Mouse (Mus musculus) cerebellum, postnatal 36 days (tissue): ENCODE results near the gene Tcte1.

Source experiments
- DNase-seq, 2 experiments: peaks; one replicate each; pipeline ENCODE4 v3.0.0; 2021 to 2022; ENCODE audit warnings: mixed read lengths in 2 of 2

The Tcte1 gene

DNA sequence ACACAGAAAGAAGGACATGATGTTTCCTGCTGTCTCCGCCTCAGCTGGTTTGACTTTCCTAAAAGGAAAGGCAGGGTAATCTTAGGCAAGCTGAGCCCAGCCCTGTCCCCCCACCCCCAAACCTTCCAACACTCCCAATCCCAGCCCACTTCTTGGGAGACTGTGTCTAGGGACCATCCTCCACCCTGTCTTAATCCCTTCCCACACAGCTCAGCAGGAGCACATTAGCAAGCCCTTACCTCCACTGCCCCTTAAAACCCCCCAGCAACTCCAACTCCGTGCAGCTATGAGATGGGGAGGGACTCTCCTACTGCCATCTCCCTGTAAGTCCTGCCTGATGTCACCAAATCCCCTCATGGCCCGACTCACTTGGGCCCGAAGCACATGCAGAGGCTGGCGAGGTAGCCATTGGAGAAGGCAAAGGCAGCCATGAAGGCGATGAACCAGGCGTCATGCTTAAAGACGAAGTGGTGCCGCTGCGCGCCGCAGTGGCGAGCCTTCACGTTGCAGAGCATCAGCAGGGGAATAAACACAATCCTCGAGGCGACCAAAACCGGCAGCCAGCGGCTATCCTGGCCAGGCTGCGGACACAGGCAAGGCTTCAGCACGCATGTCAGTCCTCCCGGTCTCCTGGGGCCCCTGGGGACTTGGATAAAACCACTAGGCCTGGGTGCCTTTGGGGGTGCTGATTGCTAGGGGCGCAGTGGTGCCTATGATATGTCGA, 62.7 kb downstream of the Tcte1 start:
- DNase-seq, result no peak

DNA sequence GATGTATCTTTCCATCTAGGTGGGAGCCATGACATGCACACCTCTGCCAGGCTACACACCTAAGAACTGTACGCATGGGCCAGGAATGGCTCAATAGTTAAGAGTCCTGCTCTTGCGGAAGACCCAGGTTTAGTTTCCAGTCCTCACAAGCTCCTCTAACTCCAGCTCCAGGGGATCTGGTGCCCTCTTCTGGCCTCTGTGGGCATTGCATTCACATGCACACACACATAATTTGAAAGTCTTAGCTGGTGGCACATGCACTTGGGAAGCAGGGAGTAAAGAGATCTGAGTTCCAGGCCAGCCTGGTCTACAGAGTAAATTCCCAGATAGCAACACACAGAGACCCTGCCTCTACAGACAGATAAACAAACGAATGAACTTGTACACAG, 63.2 kb downstream of the Tcte1 start:
- no peak for DNase-seq

DNA sequence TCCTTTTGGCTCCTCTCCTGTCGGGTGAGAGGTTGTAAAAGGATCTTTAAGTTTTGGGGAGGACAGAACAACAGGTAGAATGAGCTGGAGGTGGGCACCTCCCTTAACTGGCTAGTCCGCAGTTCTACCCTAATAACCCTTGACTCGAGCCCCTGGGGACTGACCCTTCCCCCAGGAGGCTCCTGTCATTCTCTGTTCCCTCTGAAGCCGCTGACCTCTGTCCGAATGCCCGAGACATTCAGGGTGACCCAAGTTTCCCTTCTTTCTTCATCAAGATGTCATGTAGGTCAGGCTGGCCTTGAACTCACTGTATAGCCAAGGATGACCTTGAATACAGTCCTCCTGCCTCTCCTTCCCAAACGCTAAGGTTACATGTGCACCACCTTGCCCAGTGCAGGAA, 65.1 kb downstream of the Tcte1 start:
- peak in 1 of 2 experiments; percentile 2 for DNase-seq

DNA sequence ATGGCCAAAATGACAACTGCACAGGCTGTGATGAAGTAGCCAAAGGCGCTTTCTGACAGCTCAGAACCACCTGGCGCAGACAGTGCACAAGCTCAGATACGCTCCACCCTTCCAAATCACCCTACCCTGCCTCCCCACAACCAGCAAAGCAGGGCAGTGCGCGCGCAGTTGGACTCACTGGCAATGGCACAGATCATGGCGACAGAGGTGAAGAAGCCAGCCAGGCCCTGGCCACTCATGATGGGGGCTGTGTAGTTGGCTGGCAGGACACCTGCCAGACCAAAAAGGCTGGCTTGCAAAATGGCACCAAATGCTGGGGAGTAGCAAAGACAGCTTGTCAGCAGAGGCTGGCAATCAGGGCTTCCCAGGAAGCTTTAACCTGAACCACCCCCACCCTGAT, 66.0 kb downstream of the Tcte1 start:
- DNase-seq, result peak in 1 of 2 experiments; percentile 31

DNA sequence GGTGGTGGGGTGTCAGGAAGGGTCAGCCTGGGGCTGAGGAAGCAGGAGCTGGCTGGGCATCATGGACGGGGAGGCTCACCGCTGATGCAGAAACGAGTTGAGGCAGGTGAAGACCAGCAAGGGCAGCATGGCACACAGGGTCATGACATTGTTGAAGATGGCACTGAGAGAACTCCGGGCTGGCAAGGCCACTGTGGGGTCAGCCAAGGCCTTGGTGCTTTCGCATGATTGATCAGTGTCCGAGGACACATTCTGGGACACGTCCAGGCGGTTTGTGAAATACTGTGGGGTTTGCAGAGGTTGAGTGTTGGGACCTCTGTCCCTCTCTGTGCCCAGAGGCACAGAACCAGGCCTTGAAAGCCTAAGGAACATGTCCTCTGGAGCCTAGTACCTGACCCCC, 66.6 kb downstream of the Tcte1 start:
- peak in 1 of 2 experiments; percentile 5 for DNase-seq

DNA sequence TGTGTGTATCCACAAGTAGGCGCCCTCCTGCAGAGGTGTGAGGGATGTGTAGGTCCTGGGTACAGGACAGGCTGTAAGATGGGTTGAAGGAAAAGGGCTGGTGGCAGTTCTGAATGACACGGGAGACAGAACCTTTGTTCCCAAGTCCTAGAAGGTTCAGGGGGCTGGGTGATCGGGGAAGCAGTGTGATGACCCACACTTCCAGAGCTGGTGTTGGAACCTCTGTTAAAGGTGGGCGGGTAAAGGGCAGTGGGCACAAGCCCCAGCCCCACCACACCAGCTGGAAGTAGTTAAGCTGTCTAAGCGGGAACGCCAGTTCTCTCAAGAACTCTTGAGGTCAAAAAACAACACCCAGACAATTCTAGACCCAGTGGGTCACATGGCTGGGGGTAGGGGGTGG, 67.2 kb downstream of the Tcte1 start:
- peak in 1 of 2 experiments; percentile 2 for DNase-seq

DNA sequence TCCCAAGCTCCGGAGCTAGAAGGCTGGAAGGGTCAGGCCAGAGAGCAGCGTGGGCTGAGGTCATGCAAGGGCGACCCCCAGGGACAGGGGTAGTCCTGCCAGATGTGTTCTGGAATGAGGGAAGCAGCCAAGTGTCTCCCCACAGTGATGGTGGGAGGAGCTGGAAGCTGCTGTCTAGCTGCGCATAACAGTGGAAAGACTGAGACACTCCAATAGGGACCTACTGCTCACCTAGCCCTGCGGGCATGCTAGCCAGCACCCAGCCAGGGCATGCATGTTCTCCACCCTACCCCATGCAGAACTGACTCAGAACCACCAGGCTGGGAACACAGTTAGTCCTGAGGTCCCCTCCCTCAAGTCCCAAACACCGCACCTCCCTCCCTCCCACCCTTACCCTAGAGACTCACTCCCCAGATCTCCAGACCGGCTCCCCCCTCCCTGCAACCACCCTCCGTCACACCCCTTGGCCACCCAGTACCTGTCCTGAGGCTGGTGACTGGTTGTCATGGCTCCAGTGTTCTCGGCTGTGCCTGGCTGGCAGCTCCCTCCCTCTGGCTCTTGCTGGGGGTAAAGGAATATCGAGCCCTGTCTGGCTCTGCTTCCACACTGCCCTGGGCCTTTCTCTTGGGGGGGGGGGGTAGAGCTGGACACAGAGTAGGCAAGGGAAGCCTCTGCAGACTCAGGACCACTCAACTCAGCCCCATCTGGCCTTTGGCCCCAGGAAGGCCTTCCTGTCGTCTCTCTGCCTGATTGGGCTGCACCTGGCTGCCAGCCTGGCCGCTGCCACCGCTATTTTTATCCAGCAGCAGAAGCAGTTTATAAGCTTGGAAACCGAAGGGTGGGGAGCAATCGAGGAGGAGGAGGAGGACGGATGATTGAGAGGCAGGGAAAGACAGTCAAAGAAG, 68.7 kb downstream of the Tcte1 start:
- DNase-seq, result peak in 1 of 2 experiments; percentile 44
